Mouse (Mus musculus) kidney, postnatal 4 days (tissue): ENCODE measurements around the gene Gm15319.
"Not testable (repeated sequence)": the region's sequence is repeated elsewhere in the genome, so short reads cannot be mapped to it uniquely, and the experiment has no call there.

Experiments used
- DNase-seq, 2 experiments: peaks; one replicate each; pipeline ENCODE4 v3.0.0; 2021; ENCODE audit warnings: mixed read lengths in 2 of 2

Gm15319 gene

GRCm38 (mm10) chr8:20363110-20363509, at the start of gene Gm15319:
Gene Gm15319 (minus strand): TSS chr8:20363210.
- not testable (repeated sequence) for DNase-seq

GRCm38 (mm10) chr8:20410355-20410754, 47.3 kb upstream of the Gm15319 start:
- DNase-seq: not testable (repeated sequence)

GRCm38 (mm10) chr8:20408441-20409030, 45.5 kb upstream of the Gm15319 start:
- DNase-seq: peak; percentile 15 to 16

GRCm38 (mm10) chr8:20389363-20389739, 26.3 kb upstream of the Gm15319 start:
- peak; percentile 32 to 64 for DNase-seq

GRCm38 (mm10) chr8:20388706-20389362, 25.8 kb upstream of the Gm15319 start:
- DNase-seq: peak; percentile 30 to 32

- DNase-seq: peak; percentile 36 to 41
These were observed 24.2 kb upstream of the Gm15319 start for GRCm38 (mm10) chr8:20387121-20387794.

GRCm38 (mm10) chr8:20384990-20385389, 22.0 kb upstream of the Gm15319 start:
- DNase-seq: not testable (repeated sequence)

GRCm38 (mm10) chr8:20384131-20384530, 21.1 kb upstream of the Gm15319 start:
- peak; percentile 2 to 6 for DNase-seq

GRCm38 (mm10) chr8:20382146-20382545, 19.1 kb upstream of the Gm15319 start:
- DNase-seq: peak in 1 of 2 experiments; percentile 1

- DNase-seq: not testable (repeated sequence)
These were observed 18.6 kb upstream of the Gm15319 start for GRCm38 (mm10) chr8:20381637-20382036.

- DNase-seq: not testable (repeated sequence)
These were observed 18.2 kb upstream of the Gm15319 start for GRCm38 (mm10) chr8:20381239-20381620.

GRCm38 (mm10) chr8:20380590-20381238, 17.7 kb upstream of the Gm15319 start:
- DNase-seq: peak; percentile 12 to 34

GRCm38 (mm10) chr8:20379650-20380436, 16.8 kb upstream of the Gm15319 start:
- DNase-seq: peak; percentile 1 to 8

GRCm38 (mm10) chr8:20378786-20379649, 16.0 kb upstream of the Gm15319 start:
- DNase-seq: peak; percentile 24 to 30

- DNase-seq: peak; percentile 31 to 38
These were observed 15.3 kb upstream of the Gm15319 start for GRCm38 (mm10) chr8:20378353-20378752.

- DNase-seq: not testable (repeated sequence)
These were observed 12.7 kb upstream of the Gm15319 start for GRCm38 (mm10) chr8:20375698-20376097.

- peak in 1 of 2 experiments; percentile 0 for DNase-seq
These were observed 6.6 kb downstream of the Gm15319 start for GRCm38 (mm10) chr8:20356386-20356785.

- not testable (repeated sequence) for DNase-seq
These were observed 9.4 kb downstream of the Gm15319 start for GRCm38 (mm10) chr8:20353579-20353978.

GRCm38 (mm10) chr8:20302759-20303158, 60.3 kb downstream of the Gm15319 start:
- not testable (repeated sequence) for DNase-seq

GRCm38 (mm10) chr8:20300042-20300441, 63.0 kb downstream of the Gm15319 start:
- not testable (repeated sequence) for DNase-seq

GRCm38 (mm10) chr8:20297939-20298505, 65.0 kb downstream of the Gm15319 start:
- DNase-seq: peak; percentile 11 to 27
